Mouse (Mus musculus) thymus, adult 2 months (tissue): Measurements from ENCODE around the gene Misp.

ENCODE experiments used
- CTCF ChIP-seq: fragments of 200-500 bp; IDR thresholded peaks from 2 replicates; pipeline ENCODE4 v1.5.1; 2012; ENCODE audit warnings: mild to moderate bottlenecking, control low read depth, low read length, moderate library complexity, borderline replicate concordance; ENCODE audit not compliant: control insufficient read depth, poor library complexity, insufficient read depth; ENCODE audit errors: extremely low read depth
- POLR2A ChIP-seq: fragments of 200-500 bp; IDR thresholded peaks from 2 replicates; pipeline ENCODE4 v1.6.1; 2012; ENCODE audit warnings: mild to moderate bottlenecking, low read length, control low read depth, moderate library complexity; ENCODE audit not compliant: control insufficient read depth, poor library complexity, insufficient read depth; ENCODE audit errors: extremely low read depth

GRCm38 (mm10) chr10:79817111-79817510 lies 3.7 kb upstream of the Misp start:
- TF ChIP-seq CTCF (no peak), POLR2A (no peak)
